Mouse (Mus musculus) midbrain, postnatal 0 days (tissue): ENCODE data around the gene Sox11. TPM values are rescaled to one million over a fixed set of nuclear protein-coding genes. Genes with fewer than 3 reads are reported as not detected.

Source experiments
- ATAC-seq: fragments of 200-750 bp; cut with Nextera tagmentation; 2 replicates; pipeline ENCODE4 v1.8.0; 2017; ENCODE audit warnings: moderate number of reproducible peaks, mild to moderate bottlenecking, moderate TSS enrichment, moderate library complexity; ENCODE audit not compliant: low FRiP score
- DNase-seq: peaks from one replicate; pipeline ENCODE4 v3.0.0-alpha.2; 2015; ENCODE audit warnings: low spot score
- H3K27ac ChIP-seq: fragments of 300-500 bp; sonication (generic); 2 replicates; pipeline ENCODE4 v1.5.1; 2014; ENCODE audit warnings: low read depth, mild to moderate bottlenecking, low read length, mixed read lengths
- H3K27me3 ChIP-seq: fragments of 300-500 bp; sonication (generic); 2 replicates; pipeline ENCODE4 v1.6.1; 2014; ENCODE audit warnings: low read length, control low read depth, mixed read lengths; ENCODE audit not compliant: insufficient read depth
- H3K36me3 ChIP-seq: fragments of 300-500 bp; sonication (generic); 2 replicates; pipeline ENCODE4 v1.6.1; 2014; ENCODE audit warnings: low read length, control low read depth, mixed read lengths; ENCODE audit not compliant: insufficient read depth
- H3K4me1 ChIP-seq: fragments of 300-500 bp; sonication (generic); 2 replicates; pipeline ENCODE4 v1.6.1; 2014; ENCODE audit warnings: mild to moderate bottlenecking, control low read depth, antibody characterized with exemption, low read length, mixed read lengths; ENCODE audit not compliant: insufficient read depth
- H3K4me2 ChIP-seq: fragments of 300-500 bp; sonication (generic); 2 replicates; pipeline ENCODE4 v1.6.1; 2014; ENCODE audit warnings: low read depth, mild to moderate bottlenecking, low read length, mixed read lengths; ENCODE audit not compliant: poor library complexity, severe bottlenecking
- H3K4me3 ChIP-seq: fragments of 300-500 bp; sonication (generic); 2 replicates; pipeline ENCODE4 v1.5.1; 2014; ENCODE audit warnings: low read depth, mild to moderate bottlenecking, low read length, moderate library complexity
- H3K9ac ChIP-seq: fragments of 300-500 bp; sonication (generic); replicated peaks from 2 replicates; pipeline ENCODE4 v1.6.1; 2014; ENCODE audit warnings: mild to moderate bottlenecking, low read length, moderate library complexity, mixed read lengths; ENCODE audit not compliant: poor library complexity, severe bottlenecking
- H3K9me3 ChIP-seq: fragments of 300-500 bp; sonication (generic); 2 replicates; pipeline ENCODE4 v1.6.1; 2016; ENCODE audit warnings: low read length, control low read depth
- CTCF ChIP-seq: IDR thresholded peaks from 2 replicates; pipeline ENCODE4 v1.5.1; 2016; ENCODE audit warnings: antibody characterized with exemption, mild to moderate bottlenecking
- WGBS: fragments of 180-500 bp; shearing (Covaris S2); extraction: QIAGEN DNeasy Blood & Tissue Kit; methylation state at CpG from one replicate; pipeline ENCODE4 v1.1.7; 2014; 5-methylcytosine and 5-hydroxymethylcytosine counted together
- polyA plus RNA-seq: library from polyadenylated mRNA; unstranded; fragments of >200 nt; fragmentation: Nextera tagmentation; extraction: Ambion mirVana; gene quantifications from 2 replicates; pipeline ENCODE4 v1.2.1, GENCODE M21; 2015
- total RNA-seq: library from RNA; depleted of rRNA; stranded (reverse); fragments of >200 nt; gene quantifications from 2 replicates; pipeline ENCODE4 v1.2.3, GENCODE M21; 2014

The Sox11 gene
- total and polyA plus RNA-seq, 2 experiments from 2014 or later: 148 to 154 TPM

- DNase-seq (peak; percentile 99), ATAC-seq (peak; percentile 94)
- peak; percentile 79 for TF ChIP-seq CTCF
- Histone ChIP-seq H3K4me2 (peak overlapping the region; percentile 69), H3K27ac (peak overlapping the region; percentile 98), H3K36me3 (no peaks in the 10 kb centered on the region), H3K4me3 (peak overlapping the region; percentile 95), H3K27me3 (no peaks in the 10 kb centered on the region), H3K9me3 (no peaks in the 10 kb centered on the region), H3K9ac (peak overlapping the region; percentile 79), H3K4me1 (0 out of 2 replicates have a peak, but pooled peaks cover 2% of the 10 kb centered on the region)
- 1% methylated on average over 76 of the region's 83 CpGs for WGBS
Observed at GRCm38 (mm10) chr12:27342691-27343605, 574 bp upstream of the Sox11 start.

- Histone ChIP-seq H3K4me3 (peak overlapping the region; percentile 95), H3K27me3 (no peaks in the 10 kb centered on the region), H3K4me2 (peak overlapping the region; percentile 69), H3K27ac (peak overlapping the region; percentile 98), H3K36me3 (no peaks in the 10 kb centered on the region), H3K9ac (peak overlapping the region; percentile 98), H3K4me1 (no peaks in the 10 kb centered on the region), H3K9me3 (no peaks in the 10 kb centered on the region)
- WGBS: 1% methylated on average over 78 of the region's 80 CpGs
- DNase-seq: peak; percentile 66
- TF ChIP-seq CTCF: no peak
- no peak for ATAC-seq
Observed at GRCm38 (mm10) chr12:27341130-27341870, 1.1 kb downstream of the Sox11 start.

- ATAC-seq: no peak
- H3K36me3 ChIP-seq: no peaks in the 10 kb centered on the region
Observed at GRCm38 (mm10) chr12:27340451-27341035, 1.8 kb downstream of the Sox11 start.

GRCm38 (mm10) chr12:27339171-27339751 is 3.1 kb downstream of the Sox11 start:
- H3K9me3 ChIP-seq: no peaks in the 10 kb centered on the region
- no peak for TF ChIP-seq CTCF
- H3K4me1 ChIP-seq: no peaks in the 10 kb centered on the region
- H3K4me3 ChIP-seq: peak overlapping the region; percentile 95
- peak overlapping the region; percentile 63 for H3K4me2 ChIP-seq
- ATAC-seq (no peak), DNase-seq (peak; percentile 80)
- WGBS: under 1% methylated on average over 46 of the region's 47 CpGs
- peak overlapping the region; percentile 91 for H3K27ac ChIP-seq
- no peaks in the 10 kb centered on the region for H3K36me3 ChIP-seq
- H3K9ac ChIP-seq: peak overlapping the region; percentile 98
- H3K27me3 ChIP-seq: no peaks in the 10 kb centered on the region

More at GRCm38 (mm10) chr12:27340451-27341035, 1.8 kb downstream of the Sox11 start:
- peak overlapping the region; percentile 98 for H3K27ac ChIP-seq
- under 1% methylated on average over 14 of the region's 14 CpGs for WGBS
- H3K4me2 ChIP-seq: peak overlapping the region; percentile 69
- DNase-seq: peak; percentile 70
- H3K4me3 ChIP-seq: peak overlapping the region; percentile 95
- H3K9me3 ChIP-seq: no peaks in the 10 kb centered on the region
- peak overlapping the region; percentile 98 for H3K9ac ChIP-seq
- no peaks in the 10 kb centered on the region for H3K27me3 ChIP-seq
- no peak for TF ChIP-seq CTCF
- H3K4me1 ChIP-seq: no peaks in the 10 kb centered on the region

GRCm38 (mm10) chr12:27338721-27339170 is 3.6 kb downstream of the Sox11 start:
- no peak for ATAC-seq

More at GRCm38 (mm10) chr12:27338721-27339170, 3.6 kb downstream of the Sox11 start:
- WGBS: under 1% methylated on average over 40 of the region's 40 CpGs
- Histone ChIP-seq H3K4me1 (no peaks in the 10 kb centered on the region), H3K9me3 (no peaks in the 10 kb centered on the region), H3K4me3 (peak overlapping the region; percentile 95), H3K27ac (peak overlapping the region; percentile 91), H3K9ac (peak overlapping the region; percentile 98), H3K36me3 (no peaks in the 10 kb centered on the region), H3K4me2 (peak overlapping the region; percentile 63), H3K27me3 (no peaks in the 10 kb centered on the region)
- no peak for TF ChIP-seq CTCF
- DNase-seq: peak; percentile 48
